In the genomic region with DNA sequence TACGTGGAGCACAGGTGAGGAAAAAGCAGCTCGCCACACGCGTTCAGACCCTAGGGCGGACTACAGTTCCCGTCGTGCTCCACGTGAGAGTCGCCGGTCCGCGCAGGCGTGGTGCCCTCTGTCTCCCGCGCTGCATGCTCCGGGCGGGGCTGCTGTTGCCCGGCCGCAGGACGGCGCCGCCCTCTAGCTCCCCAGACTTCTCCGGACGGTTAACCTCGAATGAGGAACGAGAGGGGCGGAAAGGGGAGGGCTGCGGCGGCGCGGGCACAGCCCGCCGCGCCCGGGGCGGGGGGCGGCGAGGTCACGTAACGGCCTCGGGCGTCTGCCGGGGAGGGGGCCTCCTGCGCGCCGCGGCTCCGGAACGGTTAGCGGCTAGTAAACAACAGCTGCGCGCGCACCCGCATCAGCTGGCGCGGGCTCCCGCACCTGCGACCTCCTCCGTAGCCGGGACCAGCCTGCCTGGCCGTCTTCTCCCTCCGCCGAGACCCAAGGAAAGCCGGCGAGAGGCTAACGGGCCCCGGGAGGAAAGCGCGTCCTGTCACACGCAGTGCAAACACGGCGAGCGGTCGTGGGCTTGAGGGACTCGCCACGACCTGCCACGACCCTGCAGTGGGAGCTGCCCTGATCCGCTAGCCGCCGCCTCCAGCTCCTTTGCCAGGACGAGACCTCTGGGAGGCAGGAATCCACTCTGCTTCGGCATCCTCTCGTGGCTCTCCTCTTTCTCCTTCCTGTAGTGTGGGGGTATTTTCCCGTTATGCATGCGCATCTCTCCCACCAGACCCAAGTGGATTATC, we compare ENCODE assay signal across 8 mouse cellular contexts. TPM values are rescaled to one million over a fixed set of nuclear protein-coding genes. Genes with fewer than 3 reads are reported as not detected.
DNase-seq lines count a peak whose midpoint lies in the region; ATAC-seq and TF ChIP-seq lines count a peak whose summit lies in the region.

A gene (plus strand): TSS at position 378 of the 794 bp plus-strand sequence.

- TF ChIP-seq POLR2A in MEL (IDR thresholded peaks at IDR 0.05; ENCODE audit: control insufficient read depth in 1 of 2, insufficient read depth in 1 of 2, low read depth in 1 of 2, low read length in 2 of 2, poor library complexity in 1 of 2) = peak; percentile 31 to 68; a peak in 1 of 4 replicates
- TF ChIP-seq POLR2A in cerebellum, adult 2 months (IDR thresholded peaks at IDR 0.05; ENCODE audit: borderline replicate concordance, insufficient read depth, low read length) = peak; percentile 58; the same call in 1 of the 2 replicates

- H3K36me3 ChIP-seq in MEL (ENCODE audit: control insufficient read depth in 1 of 2, insufficient read depth in 2 of 2, low read length in 2 of 2) = peaks cover 3 to 30% of the 10 kb centered on the region in 2 experiments; a peak in 3 of 4 replicates
- no peaks in the 10 kb centered on the region for H3K36me3 ChIP-seq in lung, postnatal 0 days (ENCODE audit: insufficient read depth, low read length)

- peaks cover 38% of the 10 kb centered on the region for H3K79me2 ChIP-seq in MEL (ENCODE audit: control insufficient read depth, insufficient read depth, low read length, poor library complexity)

- peak; percentile 98 for DNase-seq in MEL (ENCODE audit: low read depth, low spot score)
- peak; percentile 94 for DNase-seq in cerebellum, adult 2 months
- peak; percentile 89 for DNase-seq in forelimb bud, embryonic 11.5 days (ENCODE audit: low read depth, low spot score)
- DNase-seq in layer of hippocampus, adult 9-11 months = peak; percentile 93
- DNase-seq in lung, postnatal 0 days (ENCODE audit: low spot score) = peak; percentile 97
- peak; percentile 78 for DNase-seq in ovary, postnatal 14 days (ENCODE audit: low spot score)
- DNase-seq in thymus, postnatal 14 days = peak; percentile 95

- WGBS in cerebellum, adult 2 months = under 1% methylated on average over 73 of the region's 85 CpGs
- WGBS in lung, postnatal 0 days = under 1% methylated on average over 62 of the region's 85 CpGs

- H3K4me2 ChIP-seq in lung, postnatal 0 days (replicated peaks; ENCODE audit: low read depth, low read length) = peak within 1 kb of the TSS; percentile 67

- peak in 1 of 3 experiments; percentile 21; a peak in 2 of 6 replicates for TF ChIP-seq CTCF in MEL (IDR thresholded peaks at IDR 0.05 in 2 of 3, conservative IDR thresholded peaks at IDR 0.05 in 1 of 3; ENCODE audit: control insufficient read depth in 1 of 3, insufficient read depth in 1 of 3, low read depth in 2 of 3, low read length in 3 of 3, poor library complexity in 1 of 3, severe bottlenecking in 1 of 3)
- no peak for TF ChIP-seq CTCF in cerebellum, adult 2 months (IDR thresholded peaks at IDR 0.05; ENCODE audit: borderline replicate concordance, insufficient read depth, low read depth, low read length)
- peak; percentile 46 for TF ChIP-seq CTCF in lung, postnatal 0 days (IDR thresholded peaks at IDR 0.05)

- peak within 1 kb of the TSS; percentile 75 for H3K9ac ChIP-seq in MEL (ENCODE audit: control insufficient read depth, low read depth, low read length, poor library complexity, severe bottlenecking)
- H3K9ac ChIP-seq in lung, postnatal 0 days (replicated peaks; ENCODE audit: low read depth) = peak within 1 kb of the TSS; percentile 73

- peaks cover 19% of the 10 kb centered on the region in 2 experiments for H3K4me1 ChIP-seq in MEL (ENCODE audit: control insufficient read depth in 1 of 2, insufficient read depth in 2 of 2, low read length in 2 of 2)
- H3K4me1 ChIP-seq in cerebellum, adult 2 months (ENCODE audit: control insufficient read depth, insufficient read depth, low read length) = no peaks in the 10 kb centered on the region; the same call in 1 of the 2 replicates
- peaks cover 5% of the 10 kb centered on the region; the same call in 1 of the 2 replicates for H3K4me1 ChIP-seq in lung, postnatal 0 days (ENCODE audit: insufficient read depth, low read depth, low read length)

- TF ChIP-seq EP300 in MEL (IDR thresholded peaks at IDR 0.05; ENCODE audit: low read depth in 1 of 2, low read length in 2 of 2) = peak in 1 of 2 experiments; percentile 66; a peak in 2 of 4 replicates
- TF ChIP-seq EP300 in lung, postnatal 0 days (IDR thresholded peaks at IDR 0.05) = no peak

- H3K27ac ChIP-seq in MEL (ENCODE audit: control insufficient read depth, low read depth, low read length) = peak within 1 kb of the TSS; percentile 92
- H3K27ac ChIP-seq in cerebellum, adult 2 months (ENCODE audit: insufficient read depth, low read length) = peak within 1 kb of the TSS; percentile 73
- H3K27ac ChIP-seq in lung, postnatal 0 days (ENCODE audit: low read length) = peak within 1 kb of the TSS; percentile 93

- no peaks in the 10 kb centered on the region for H3K9me3 ChIP-seq in MEL (replicated peaks; ENCODE audit: insufficient read depth, low read length)
- H3K9me3 ChIP-seq in lung, postnatal 0 days (ENCODE audit: low read length) = no peaks in the 10 kb centered on the region

- peak within 1 kb of the TSS; percentile 66 to 75 for H3K4me3 ChIP-seq in MEL (ENCODE audit: control insufficient read depth in 1 of 2, insufficient read depth in 1 of 2, low read depth in 2 of 2, low read length in 2 of 2)
- peak within 1 kb of the TSS; percentile 76 for H3K4me3 ChIP-seq in cerebellum, adult 2 months (replicated peaks; ENCODE audit: insufficient read depth, low read depth, low read length)
- H3K4me3 ChIP-seq in lung, postnatal 0 days (ENCODE audit: low read depth, low read length) = peak within 1 kb of the TSS; percentile 84

- no peak for TF ChIP-seq RAD21 in MEL (IDR thresholded peaks at IDR 0.05; ENCODE audit: low read depth, low read length)

- no peaks in the 10 kb centered on the region for H3K27me3 ChIP-seq in MEL (ENCODE audit: control insufficient read depth in 1 of 2, insufficient read depth in 2 of 2, low read length in 2 of 2)
- no peaks in the 10 kb centered on the region for H3K27me3 ChIP-seq in cerebellum, adult 2 months (ENCODE audit: control insufficient read depth, insufficient read depth, low read length)
- no peaks in the 10 kb centered on the region for H3K27me3 ChIP-seq in lung, postnatal 0 days (replicated peaks; ENCODE audit: insufficient read depth, low read length)

- ATAC-seq in hematopoietic stem cell, adult 5-6 weeks (replicated peaks in 1 of 2; ENCODE audit: insufficient read depth in 1 of 2, low FRiP score in 2 of 2, low TSS enrichment in 1 of 2, low read depth in 1 of 2, poor library complexity in 2 of 2, severe bottlenecking in 2 of 2) = peak; percentile 69 to 76
- ATAC-seq in lung, postnatal 0 days = peak; percentile 97

TF ChIP-seq in MEL, 35 proteins besides CTCF, POLR2A, EP300 and RAD21 (continues in another document):
- TF ChIP-seq MAZ (IDR thresholded peaks at IDR 0.05; ENCODE audit: low read depth, low read length) = peak; percentile 99
- no peak for TF ChIP-seq POLR2AphosphoS5 (IDR thresholded peaks at IDR 0.05; ENCODE audit: borderline replicate concordance, low read depth, low read length)
- peak; percentile 87; the same call in 1 of the 2 replicates for TF ChIP-seq UBTF (IDR thresholded peaks at IDR 0.05; ENCODE audit: borderline replicate concordance, insufficient read depth, low read depth, low read length)
- no peak for TF ChIP-seq USF2 (IDR thresholded peaks at IDR 0.05; ENCODE audit: borderline replicate concordance in 1 of 2, insufficient read depth in 1 of 2, low read depth in 1 of 2, low read length in 2 of 2)
- TF ChIP-seq NRF1 (IDR thresholded peaks at IDR 0.05; ENCODE audit: insufficient read depth, low read depth, low read length, poor library complexity, severe bottlenecking) = peak; percentile 89
- peak; percentile 68 for TF ChIP-seq NELFE (IDR thresholded peaks at IDR 0.05; ENCODE audit: low read depth, low read length)
- TF ChIP-seq ZKSCAN1 (IDR thresholded peaks at IDR 0.05; ENCODE audit: low read depth, low read length) = no peak
- peak; percentile 82 for TF ChIP-seq MYB (IDR thresholded peaks at IDR 0.05; ENCODE audit: low read depth, low read length)
- peak; percentile 79; the same call in 1 of the 2 replicates for TF ChIP-seq ZMIZ1 (IDR thresholded peaks at IDR 0.05; ENCODE audit: low read depth, low read length)
- peak; percentile 77 for TF ChIP-seq ELF1 (IDR thresholded peaks at IDR 0.05; ENCODE audit: low read depth, low read length)
- no peak; the same call in 1 of the 2 replicates for TF ChIP-seq BHLHE40 (IDR thresholded peaks at IDR 0.05; ENCODE audit: borderline replicate concordance, low read depth, low read length)
- TF ChIP-seq JUND (IDR thresholded peaks at IDR 0.05; ENCODE audit: low read depth, low read length) = no peak
- TF ChIP-seq SIN3A (IDR thresholded peaks at IDR 0.05; ENCODE audit: low read length) = peak; percentile 78
- no peak for TF ChIP-seq ZC3H11A (IDR thresholded peaks at IDR 0.05; ENCODE audit: low read depth, low read length)
- TF ChIP-seq MAFK (IDR thresholded peaks at IDR 0.05; ENCODE audit: borderline replicate concordance, low read depth, low read length) = no peak
- peak; percentile 89 for TF ChIP-seq MXI1 (IDR thresholded peaks at IDR 0.05; ENCODE audit: low read depth, low read length)
- TF ChIP-seq TCF12 (IDR thresholded peaks at IDR 0.05; ENCODE audit: low read depth, low read length) = peak; percentile 70; the same call in 1 of the 2 replicates
- no peak for TF ChIP-seq GABPA (IDR thresholded peaks at IDR 0.05; ENCODE audit: low read depth, low read length)
- TF ChIP-seq E2F4 (IDR thresholded peaks at IDR 0.05; ENCODE audit: borderline replicate concordance, low read depth, low read length) = peak; percentile 90; the same call in 1 of the 2 replicates
- peak; percentile 86 for TF ChIP-seq MAX (IDR thresholded peaks at IDR 0.05; ENCODE audit: low read length)
- TF ChIP-seq TAL1 (IDR thresholded peaks at IDR 0.05; ENCODE audit: low read length) = no peak
- no peak for TF ChIP-seq GATA1 (IDR thresholded peaks at IDR 0.05; ENCODE audit: low read depth, low read length)
- peak; percentile 96 for TF ChIP-seq POLR2AphosphoS2 (IDR thresholded peaks at IDR 0.05; ENCODE audit: low read length)
- no peak for TF ChIP-seq ZNF384 (IDR thresholded peaks at IDR 0.05; ENCODE audit: low read depth, low read length)
- TF ChIP-seq MEF2A (IDR thresholded peaks at IDR 0.05; ENCODE audit: extremely low read depth, insufficient replicate concordance, low read depth, low read length, poor library complexity, severe bottlenecking) = peak; percentile 49; the same call in 1 of the 2 replicates
- TF ChIP-seq CHD1 (IDR thresholded peaks at IDR 0.05; ENCODE audit: low read depth, low read length) = no peak

RNA-seq across cellular contexts. Expression of the gene that starts here (rescaled TPM):
- total RNA-seq in MEL (2012; rRNA removed) = 20.4 and 21.7 TPM in 2 replicates
- polyA plus RNA-seq in MEL (2012; ENCODE audit: insufficient read depth in 1 of 2, insufficient read length in 2 of 2, low read depth in 1 of 2, low replicate concordance in 2 of 2, missing spikeins in 1 of 2) = 10 to 100 TPM in 1 of 2 experiments, not detected in 1; 21.2 TPM
- polyA plus RNA-seq in cerebellum, adult 2 months (2012; rRNA removed) = 96.9 and 98.7 TPM in 2 replicates
- 95.7 and 126 TPM in 2 replicates for total RNA-seq in hematopoietic stem cell, adult 5-6 weeks (2017)
- polyA plus RNA-seq in lung, postnatal 0 days (2015; fragmentation: Nextera tagmentation; extraction: Ambion mirVana) = 9.0 and 9.7 TPM in 2 replicates

Comparison
In these comparisons a context has a peak if more than half of its experiments do, and no peak if none do; other contexts are left out.
1. Peak in every context shown above with its lines: DNase-seq, ATAC-seq, H3K4me3 ChIP-seq and H3K27ac ChIP-seq.